Mouse (Mus musculus) neural tube, embryonic 11.5 days (tissue): ENCODE results near the gene Ubqln5. TPM values are rescaled to one million over a fixed set of nuclear protein-coding genes. Genes with fewer than 3 reads are reported as not detected.

Experiments used
- ATAC-seq: fragments of 200-750 bp; cut with Nextera tagmentation; 2 replicates; pipeline ENCODE4 v1.8.0; 2017; ENCODE audit warnings: moderate number of reproducible peaks, mild to moderate bottlenecking, moderate TSS enrichment, moderate library complexity; ENCODE audit not compliant: insufficient read depth, low FRiP score, low TSS enrichment
- DNase-seq: peaks from one replicate; pipeline ENCODE4 v3.0.0-alpha.2; 2015; ENCODE audit warnings: low spot score
- H3K27ac ChIP-seq: fragments of 300-500 bp; sonication (generic); 2 replicates; pipeline ENCODE4 v1.5.1; 2014; ENCODE audit warnings: low read depth, mild to moderate bottlenecking, low read length
- H3K27me3 ChIP-seq: fragments of 300-500 bp; sonication (generic); 2 replicates; pipeline ENCODE4 v1.6.1; 2014; ENCODE audit warnings: mild to moderate bottlenecking, low read length, mixed read lengths; ENCODE audit not compliant: control insufficient read depth, insufficient read depth
- H3K36me3 ChIP-seq: fragments of 300-500 bp; sonication (generic); 2 replicates; pipeline ENCODE4 v1.6.1; 2014; ENCODE audit warnings: mild to moderate bottlenecking, low read length, moderate library complexity, mixed read lengths; ENCODE audit not compliant: control insufficient read depth, insufficient read depth
- H3K4me1 ChIP-seq: fragments of 300-500 bp; sonication (generic); 2 replicates; pipeline ENCODE4 v1.6.1; 2014; ENCODE audit warnings: low read length, mixed read lengths; ENCODE audit not compliant: control insufficient read depth, insufficient read depth
- H3K4me2 ChIP-seq: fragments of 300-500 bp; sonication (generic); 2 replicates; pipeline ENCODE4 v1.6.1; 2014; ENCODE audit warnings: low read depth, mild to moderate bottlenecking, moderate library complexity
- H3K4me3 ChIP-seq: fragments of 300-500 bp; sonication (generic); 2 replicates; pipeline ENCODE4 v1.5.1; 2014; ENCODE audit warnings: low read depth, low read length
- H3K9ac ChIP-seq: fragments of 300-500 bp; sonication (generic); 2 replicates; pipeline ENCODE4 v1.6.1; 2014; ENCODE audit warnings: mild to moderate bottlenecking, low read length
- H3K9me3 ChIP-seq: fragments of 300-500 bp; sonication (generic); 2 replicates; pipeline ENCODE4 v1.6.1; 2016; ENCODE audit warnings: low read length; ENCODE audit not compliant: control insufficient read depth
- WGBS: fragments of 180-500 bp; shearing (Covaris S2); extraction: QIAGEN DNeasy Blood & Tissue Kit; methylation state at CpG from one replicate; pipeline ENCODE4 v1.1.7; 2014; 5-methylcytosine and 5-hydroxymethylcytosine counted together
- polyA plus RNA-seq: library from polyadenylated mRNA; unstranded; fragments of >200 nt; fragmentation: Nextera tagmentation; extraction: Ambion mirVana; gene quantifications from 2 replicates; pipeline ENCODE4 v1.2.1, GENCODE M21; 2014

Ubqln5 gene
- polyA plus RNA-seq, 1 experiment from 2014 or later = not detected

DNA sequence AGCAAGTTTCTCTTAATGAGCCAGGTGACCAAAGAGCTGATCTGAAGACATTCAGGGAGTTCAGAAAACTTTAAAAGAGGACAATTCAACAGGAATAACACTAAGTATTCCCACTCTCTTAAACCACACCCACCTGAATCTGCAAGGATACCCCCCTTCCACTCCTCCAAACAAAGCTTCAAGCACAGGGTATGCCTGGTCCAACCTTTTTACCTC is 25.0 kb downstream of the Ubqln5 start, which contains the start of gene Olfr646:
TSS of gene Olfr646 (plus strand) at position 117 of the 216 bp plus-strand sequence.
- Histone ChIP-seq H3K4me2 (no peak within 1 kb of the TSS), H3K27ac (no peak within 1 kb of the TSS)
- ATAC-seq = no peak

DNA sequence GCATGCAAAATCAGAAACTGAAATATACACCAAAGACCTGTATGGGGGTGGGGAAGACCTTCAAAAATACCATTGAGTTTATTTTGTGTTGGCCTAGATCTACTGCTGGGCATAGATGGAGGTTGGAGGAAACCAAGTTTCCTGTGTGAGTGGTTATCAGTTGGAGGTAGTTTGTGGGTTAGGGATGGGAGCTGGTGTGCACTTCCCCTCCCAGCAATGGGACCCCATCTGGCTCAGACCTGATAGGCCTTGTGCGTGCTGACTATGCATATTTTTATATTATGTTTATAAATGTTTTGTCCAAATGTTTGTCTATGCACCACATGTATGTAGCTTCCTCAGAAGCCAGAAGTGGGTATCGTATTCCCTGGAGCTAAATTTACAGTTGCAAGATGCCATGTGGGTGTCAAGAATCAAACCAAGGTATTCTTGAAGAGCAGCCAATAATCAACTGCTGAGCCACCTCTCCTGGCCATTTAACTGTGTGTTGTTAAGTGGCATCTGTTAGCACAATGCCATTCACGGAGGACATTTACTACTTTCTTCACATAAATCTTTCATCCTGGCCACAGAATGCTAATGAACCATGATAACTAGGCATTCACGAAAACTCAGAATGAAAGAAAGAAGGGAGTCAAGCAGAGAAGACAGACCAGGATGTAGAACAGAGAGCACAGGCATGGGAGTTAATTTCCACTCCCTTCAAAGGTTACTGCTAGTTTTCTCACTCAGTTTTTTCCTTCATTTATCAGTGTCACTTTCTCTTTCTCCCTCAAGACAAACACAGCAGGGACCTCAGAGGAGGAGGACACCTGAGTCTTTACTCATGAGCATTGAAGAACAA is 25.5 kb downstream of the Ubqln5 start:
- peak; percentile 83 for ATAC-seq
- H3K4me3 ChIP-seq = no peak overlapping the region
- H3K27ac ChIP-seq = no peak overlapping the region
- no peak overlapping the region for H3K9ac ChIP-seq
- H3K4me2 ChIP-seq = no peak overlapping the region
- H3K4me1 ChIP-seq = no peaks in the 10 kb centered on the region
- DNase-seq = peak; percentile 11
- H3K36me3 ChIP-seq = no peaks in the 10 kb centered on the region
- H3K9me3 ChIP-seq = no peaks in the 10 kb centered on the region
- H3K27me3 ChIP-seq = no peaks in the 10 kb centered on the region
- 23% methylated on average over 4 of the region's 4 CpGs for WGBS

More for the DNA sequence above, 25.0 kb downstream of the Ubqln5 start, which contains the start of gene Olfr646:
- no peaks in the 10 kb centered on the region for H3K27me3 ChIP-seq
- H3K9ac ChIP-seq = no peak within 1 kb of the TSS
- no peaks in the 10 kb centered on the region for H3K36me3 ChIP-seq
- no peak for DNase-seq
- H3K4me3 ChIP-seq = no peak within 1 kb of the TSS
- H3K4me1 ChIP-seq = no peaks in the 10 kb centered on the region
- no peaks in the 10 kb centered on the region for H3K9me3 ChIP-seq

DNA sequence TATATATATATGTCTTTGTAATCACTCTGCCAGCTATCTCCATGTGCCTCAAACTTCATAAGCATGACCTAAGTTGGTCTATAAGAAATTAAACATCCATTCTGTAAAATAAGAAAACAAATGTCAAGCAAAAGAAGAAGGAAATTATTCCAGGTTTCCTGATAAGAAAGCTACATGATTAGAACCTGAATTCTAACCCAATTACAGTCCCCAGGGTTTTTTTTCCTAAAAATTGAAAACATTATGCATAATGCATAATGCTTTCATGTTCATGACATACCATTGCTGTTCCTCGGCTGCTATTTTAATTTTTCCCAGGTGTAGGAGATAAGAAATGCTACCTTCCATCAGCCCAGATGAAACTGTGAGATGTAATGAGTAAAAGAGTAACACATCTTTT is 44.3 kb downstream of the Ubqln5 start, which contains the start of gene Olfr645:
TSS of gene Olfr645 (minus strand) at position 101 of the 400 bp plus-strand sequence.
- H3K4me2 ChIP-seq = no peak within 1 kb of the TSS
- H3K4me3 ChIP-seq = no peak within 1 kb of the TSS
- no peak within 1 kb of the TSS for H3K27ac ChIP-seq
- H3K9ac ChIP-seq = no peak within 1 kb of the TSS
- H3K9me3 ChIP-seq = no peaks in the 10 kb centered on the region
- WGBS = 83% methylated on average over 1 of the region's 1 CpGs
- ATAC-seq (no peak), DNase-seq (no peak)
- H3K27me3 ChIP-seq = no peaks in the 10 kb centered on the region
- no peaks in the 10 kb centered on the region for H3K36me3 ChIP-seq
- H3K4me1 ChIP-seq = no peaks in the 10 kb centered on the region

Other genes with a start within 250 kb of the Ubqln5 start
- gene Olfr66, start 243.6 kb downstream of the Ubqln5 start, polyA plus RNA-seq = not detected in 2 replicates
- gene Olfr64, start 235.3 kb downstream of the Ubqln5 start, polyA plus RNA-seq = not detected in 2 replicates
- not detected in 2 replicates for gene Olfr65, start 226.3 kb downstream of the Ubqln5 start, polyA plus RNA-seq
- gene Olfr631, start 201.0 kb downstream of the Ubqln5 start, polyA plus RNA-seq = not detected in 2 replicates
- not detected in 2 replicates for gene Olfr632, start 195.5 kb downstream of the Ubqln5 start, polyA plus RNA-seq
- gene Olfr633, start 185.4 kb downstream of the Ubqln5 start, polyA plus RNA-seq = not detected in 2 replicates
- not detected in 2 replicates for gene Olfr635, start 158.7 kb downstream of the Ubqln5 start, polyA plus RNA-seq
- gene Olfr638, start 131.1 kb downstream of the Ubqln5 start, polyA plus RNA-seq = not detected in 2 replicates
- gene Olfr639, start 112.5 kb downstream of the Ubqln5 start, polyA plus RNA-seq = not detected in 2 replicates
- not detected in 2 replicates for gene Olfr640, start 104.3 kb downstream of the Ubqln5 start, polyA plus RNA-seq
- gene Olfr641, start 94.4 kb downstream of the Ubqln5 start, polyA plus RNA-seq = not detected in 2 replicates
- not detected in 2 replicates for gene Olfr642, start 77.2 kb downstream of the Ubqln5 start, polyA plus RNA-seq
- not detected in 2 replicates for gene 4930516K23Rik, start 68.4 kb downstream of the Ubqln5 start, polyA plus RNA-seq
- gene Olfr644, start 58.0 kb downstream of the Ubqln5 start, polyA plus RNA-seq = not detected in 2 replicates
- gene Olfr645, start 44.4 kb downstream of the Ubqln5 start, polyA plus RNA-seq = not detected in 2 replicates
- not detected in 2 replicates for gene Olfr646, start 25.0 kb downstream of the Ubqln5 start, polyA plus RNA-seq
- gene Olfr643, start 7.6 kb upstream of the Ubqln5 start, polyA plus RNA-seq = not detected in 2 replicates
- gene Ubqln3, start 13.5 kb upstream of the Ubqln5 start, polyA plus RNA-seq = not detected in 2 replicates
- gene Ubqlnl, start 20.7 kb upstream of the Ubqln5 start, polyA plus RNA-seq = not detected in 2 replicates
- gene Olfm5, start 35.0 kb upstream of the Ubqln5 start, polyA plus RNA-seq = 0.11 TPM in 1 of 2 replicates, not detected in the other
- gene Olfr648, start 53.6 kb upstream of the Ubqln5 start, polyA plus RNA-seq = 0.16 and 0.17 TPM in 2 replicates
- gene Olfr649, start 66.2 kb upstream of the Ubqln5 start, polyA plus RNA-seq = not detected in 2 replicates
- gene Trim6, start 89.0 kb upstream of the Ubqln5 start, polyA plus RNA-seq = 2.5 and 3.1 TPM in 2 replicates
- 0.74 and 0.84 TPM in 2 replicates for gene Trim34a, start 114.6 kb upstream of the Ubqln5 start, polyA plus RNA-seq
- gene Trim5, start 158.3 kb upstream of the Ubqln5 start, polyA plus RNA-seq = 0.07 TPM in 2 replicates
- gene Trim12a, start 185.6 kb upstream of the Ubqln5 start, polyA plus RNA-seq = 2.2 TPM in 2 replicates
- gene Trim34b, start 199.6 kb upstream of the Ubqln5 start, polyA plus RNA-seq = not detected in 2 replicates
- gene Trim12c, start 223.5 kb upstream of the Ubqln5 start, polyA plus RNA-seq = 0.45 and 0.62 TPM in 2 replicates
- gene Trim30b, start 240.1 kb upstream of the Ubqln5 start, polyA plus RNA-seq = not detected in 2 replicates